Mouse (Mus musculus) macrophage (primary cell): ENCODE data around the gene Tcp11. TPM values are rescaled to one million over a fixed set of nuclear protein-coding genes. Genes with fewer than 3 reads are reported as not detected.

Experiments
- H3K27ac ChIP-seq: fragments of 350-480 bp; formaldehyde crosslinking; 2 replicates; pipeline ENCODE4 v1.9.0; 2021
- H3K36me3 ChIP-seq: fragments of 350-480 bp; formaldehyde crosslinking; 2 replicates; pipeline ENCODE4 v1.9.0; 2021; ENCODE audit errors: inconsistent target
- H3K4me3 ChIP-seq: fragments of 350-480 bp; formaldehyde crosslinking; 2 replicates; pipeline ENCODE4 v1.9.0; 2021; ENCODE audit errors: inconsistent target
- H3K79me2 ChIP-seq: fragments of 350-480 bp; formaldehyde crosslinking; 2 replicates; pipeline ENCODE4 v1.9.0; 2021; ENCODE audit errors: inconsistent target
- whole genome bisulfite sequencing: methylation state at CpG from one replicate; pipeline ENCODE4 v1.1.7; 2026; ENCODE audit warnings: inconsistent platforms; ENCODE audit not compliant: missing documents; 5-methylcytosine and 5-hydroxymethylcytosine counted together
- polyA plus RNA-seq: library from polyadenylated mRNA; stranded (reverse); fragments of 250-400 nt; gene quantifications from 3 replicates; pipeline ENCODE4 v1.2.4, GENCODE M21; 2018; ENCODE audit warnings: inconsistent platforms

Tcp11 gene
- polyA plus RNA-seq, 1 experiment from 2014 or later, result not detected

DNA sequence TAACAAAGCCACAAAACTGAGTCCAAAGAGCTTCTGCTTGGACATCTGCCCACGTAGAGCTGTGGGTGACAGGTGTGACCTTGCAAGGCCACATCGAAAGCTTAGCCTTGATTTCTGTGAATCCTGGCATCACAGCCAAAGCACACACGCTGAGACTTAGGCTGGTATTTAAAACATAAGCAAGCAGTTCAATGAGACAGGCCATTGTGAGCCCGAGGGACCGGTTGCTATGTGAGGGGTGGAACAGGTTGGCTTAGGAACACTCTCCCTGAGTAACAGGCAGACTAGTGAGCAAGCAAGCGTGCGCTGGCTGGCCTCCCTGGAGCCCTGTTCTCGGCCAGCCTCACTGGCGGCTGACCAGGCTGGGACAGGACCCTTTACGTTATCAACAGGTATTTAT, 58.5 kb downstream of the Tcp11 start:
- H3K79me2 ChIP-seq, result peaks cover 60% of the 10 kb centered on the region
- H3K27ac ChIP-seq, result no peak overlapping the region
- peaks cover 20% of the 10 kb centered on the region; the same call in 1 of the 2 replicates for H3K36me3 ChIP-seq
- no peak overlapping the region for H3K4me3 ChIP-seq
- 97% methylated on average over 9 of the region's 10 CpGs for WGBS

- 89% methylated on average over 21 of the region's 21 CpGs for WGBS
- H3K79me2 ChIP-seq, result peaks cover 70% of the 10 kb centered on the region
- no peak overlapping the region for H3K27ac ChIP-seq
- no peak overlapping the region for H3K4me3 ChIP-seq
- H3K36me3 ChIP-seq, result peaks cover 20% of the 10 kb centered on the region; the same call in 1 of the 2 replicates
Observed at GRCm38 (mm10) chr17:28019785-28020696, 60.4 kb downstream of the Tcp11 start.

DNA sequence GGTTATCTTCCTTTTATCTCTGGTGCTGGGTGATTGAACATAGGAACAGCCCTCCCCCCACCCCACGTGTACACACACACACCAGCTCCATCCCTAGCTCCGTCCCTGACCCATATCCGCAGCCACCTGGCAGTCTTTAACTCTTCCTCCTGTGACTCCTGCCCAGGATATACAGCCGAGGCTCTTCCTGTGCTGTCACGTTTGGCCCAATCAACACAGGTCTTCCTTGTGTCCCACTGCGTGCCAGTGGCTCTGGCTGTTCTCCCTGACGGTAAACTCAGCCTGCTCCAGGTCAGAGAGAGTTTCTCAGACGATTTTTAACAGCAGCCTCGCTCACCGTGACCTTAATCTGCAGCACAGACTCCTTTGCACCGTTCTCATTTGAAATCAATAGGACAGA, 61.7 kb downstream of the Tcp11 start:
- WGBS, result 91% methylated on average over 10 of the region's 11 CpGs
- Histone ChIP-seq H3K27ac (no peak overlapping the region), H3K4me3 (no peak overlapping the region), H3K79me2 (peaks cover 78% of the 10 kb centered on the region), H3K36me3 (peaks cover 20% of the 10 kb centered on the region; the same call in 1 of the 2 replicates)

GRCm38 (mm10) chr17:28018344-28018743, 62.1 kb downstream of the Tcp11 start:
- Histone ChIP-seq H3K4me3 (no peak overlapping the region), H3K36me3 (peaks cover 20% of the 10 kb centered on the region; the same call in 1 of the 2 replicates), H3K27ac (no peak overlapping the region), H3K79me2 (peaks cover 81% of the 10 kb centered on the region)
- 94% methylated on average over 6 of the region's 6 CpGs for WGBS

Other genes with a start within 250 kb of the Tcp11 start
- 84.2 to 113 TPM (median 89.9 TPM) in 3 replicates for gene Snrpc, start 242.5 kb downstream of the Tcp11 start, polyA plus RNA-seq
- gene Uhrf1bp1, start 224.2 kb downstream of the Tcp11 start, polyA plus RNA-seq, result 6.8 to 14.6 TPM (median 7.6 TPM) in 3 replicates
- 12.3 to 26.5 TPM (median 21.0 TPM) in 3 replicates for gene Anks1, start 171.3 kb downstream of the Tcp11 start, polyA plus RNA-seq
- gene Taf11, start 170.8 kb downstream of the Tcp11 start, polyA plus RNA-seq, result 34.5 to 39.1 TPM (median 37.0 TPM) in 3 replicates
- gene Scube3, start 61.5 kb upstream of the Tcp11 start, polyA plus RNA-seq, result 0.04 TPM in 1 of 3 replicates, not detected in the others
- gene Zfp523, start 96.5 kb upstream of the Tcp11 start, polyA plus RNA-seq, result 7.5 to 11.9 TPM (median 11.7 TPM) in 3 replicates
- 20.9 to 30.3 TPM (median 27.3 TPM) in 3 replicates for gene Def6, start 127.1 kb upstream of the Tcp11 start, polyA plus RNA-seq
- gene Ppard, start 152.1 kb upstream of the Tcp11 start, polyA plus RNA-seq, result 10.6 to 23.1 TPM (median 20.3 TPM) in 3 replicates
- 10.8 to 20.6 TPM (median 20.1 TPM) in 3 replicates for gene Fance, start 232.9 kb upstream of the Tcp11 start, polyA plus RNA-seq
- gene Rpl10a, start 247.8 kb upstream of the Tcp11 start, polyA plus RNA-seq, result 257 to 572 TPM (median 569 TPM) in 3 replicates